Mouse (Mus musculus) MEL (cell line): ENCODE results near the gene Enox1.

Experiments
- CTCF ChIP-seq, 3 experiments: IDR thresholded peaks in 2 of 3; conservative IDR thresholded peaks in 1 of 3; 2 replicates each; pipeline ENCODE4 v1.5.1; 2011 to 2012; ENCODE audit warnings: low read length in 3 of 3, low read depth in 2 of 3, mild to moderate bottlenecking in 2 of 3, improper control_type of control experiment in 1 of 3, inconsistent platforms in 1 of 3, mixed read lengths in 1 of 3, moderate library complexity in 1 of 3; ENCODE audit not compliant: control insufficient read depth in 1 of 3, insufficient read depth in 1 of 3, poor library complexity in 1 of 3, severe bottlenecking in 1 of 3
- E2F4 ChIP-seq: IDR thresholded peaks from 2 replicates; pipeline ENCODE4 v1.6.1; 2011; ENCODE audit warnings: low read depth, low read length, improper control_type of control experiment, borderline replicate concordance
- EP300 ChIP-seq, 2 experiments: IDR thresholded peaks; 2 replicates each; pipeline ENCODE4 v1.6.1; 2011; ENCODE audit warnings: improper control_type of control experiment in 2 of 2, low read length in 2 of 2, low read depth in 1 of 2, mild to moderate bottlenecking in 1 of 2
- GABPA ChIP-seq: IDR thresholded peaks from 2 replicates; pipeline ENCODE4 v1.6.1; 2012; ENCODE audit warnings: low read depth, mild to moderate bottlenecking, inconsistent platforms, low read length, improper control_type of control experiment, moderate library complexity
- MAX ChIP-seq: IDR thresholded peaks from 2 replicates; pipeline ENCODE4 v1.6.1; 2011; ENCODE audit warnings: low read length, improper control_type of control experiment
- MXI1 ChIP-seq: IDR thresholded peaks from 2 replicates; pipeline ENCODE4 v1.6.1; 2011; ENCODE audit warnings: mild to moderate bottlenecking, low read depth, low read length, improper control_type of control experiment
- POLR2A ChIP-seq, 2 experiments: IDR thresholded peaks; 2 replicates each; pipeline ENCODE4 v1.6.1; 2011 to 2012; ENCODE audit warnings: low read length in 2 of 2, mild to moderate bottlenecking in 2 of 2, control low read depth in 1 of 2, improper control_type of control experiment in 1 of 2, low read depth in 1 of 2, moderate library complexity in 1 of 2; ENCODE audit not compliant: control insufficient read depth in 1 of 2, insufficient read depth in 1 of 2, poor library complexity in 1 of 2
- RCOR1 ChIP-seq: IDR thresholded peaks from 2 replicates; pipeline ENCODE4 v1.6.1; 2012; ENCODE audit warnings: low read depth, mild to moderate bottlenecking, inconsistent platforms, low read length, improper control_type of control experiment
- UBTF ChIP-seq: IDR thresholded peaks from 2 replicates; pipeline ENCODE4 v1.6.1; 2012; ENCODE audit warnings: low read depth, mild to moderate bottlenecking, inconsistent platforms, low read length, improper control_type of control experiment, moderate library complexity, borderline replicate concordance; ENCODE audit not compliant: insufficient read depth
- ZKSCAN1 ChIP-seq: IDR thresholded peaks from 2 replicates; pipeline ENCODE4 v1.6.1; 2012; ENCODE audit warnings: low read depth, mild to moderate bottlenecking, inconsistent platforms, low read length, improper control_type of control experiment, moderate library complexity

DNA sequence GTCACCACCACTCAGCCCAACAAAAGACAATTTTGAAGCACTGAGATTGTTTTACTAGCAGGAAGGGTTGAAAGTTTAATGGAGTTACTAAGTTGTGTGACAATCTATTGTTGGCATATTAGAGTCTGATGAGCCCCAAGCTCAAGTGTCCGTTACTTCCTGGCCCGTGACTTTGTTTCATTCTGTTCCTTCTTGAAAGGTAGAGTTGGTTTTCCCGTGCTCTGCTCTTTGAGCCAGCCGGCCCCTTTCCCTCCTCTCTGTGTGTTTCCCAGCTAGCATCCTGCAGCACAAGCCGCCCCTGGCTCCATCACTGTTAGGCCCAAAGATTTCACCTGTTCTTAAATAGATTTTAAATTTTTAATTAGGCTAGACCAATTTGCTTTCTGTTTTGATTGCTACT lies 26.9 kb downstream of the Enox1 start:
- TF ChIP-seq CTCF (IDR thresholded peaks at IDR 0.05 in 2 of 3, conservative IDR thresholded peaks at IDR 0.05 in 1 of 3; ENCODE audit: control insufficient read depth in 1 of 3, insufficient read depth in 1 of 3, low read depth in 2 of 3, low read length in 3 of 3, poor library complexity in 1 of 3, severe bottlenecking in 1 of 3) = no peak
- TF ChIP-seq UBTF = no peak
- TF ChIP-seq RCOR1 = no peak
- no peak for TF ChIP-seq MXI1
- no peak for TF ChIP-seq EP300 (IDR thresholded peaks at IDR 0.05; ENCODE audit: low read depth in 1 of 2, low read length in 2 of 2)
- no peak for TF ChIP-seq ZKSCAN1
- no peak for TF ChIP-seq POLR2A (IDR thresholded peaks at IDR 0.05; ENCODE audit: control insufficient read depth in 1 of 2, insufficient read depth in 1 of 2, low read depth in 1 of 2, low read length in 2 of 2, poor library complexity in 1 of 2)
- TF ChIP-seq MAX = no peak
- TF ChIP-seq E2F4 = no peak
- TF ChIP-seq GABPA = no peak
